Mouse (Mus musculus) myocyte (in vitro differentiated cells): ENCODE measurements around the gene 4930467E23Rik. TPM values are rescaled to one million over a fixed set of nuclear protein-coding genes. Genes with fewer than 3 reads are reported as not detected.

ENCODE experiments used
- polyA plus RNA-seq: library from polyadenylated mRNA; unstranded; fragments of >200 nt; fragmentation: generic; extraction: Trizol; gene quantifications from one replicate; pipeline ENCODE4 v1.2.1, GENCODE M21; 2012; ENCODE audit warnings: missing spikeins

4930467E23Rik gene
- polyA plus RNA-seq, 1 experiment = not detected

Other genes starting within 250 kb of the 4930467E23Rik start
- gene Defb7, start 234.5 kb upstream of the 4930467E23Rik start, polyA plus RNA-seq = not detected
- gene Gm31371, start 173.8 kb downstream of the 4930467E23Rik start, polyA plus RNA-seq = not detected